Mouse (Mus musculus) embryonic stem cell, embryonic (primary cell): Measurements from ENCODE around the gene Ddx50.

Source experiments
- CTCF ChIA-PET, 4 experiments: fragments of 300-600 bp in 2 of 4; fragments of 350-600 bp in 2 of 4; sonication (Branson Sonifier 250); formaldehyde crosslinking; loops; one replicate each; lab custom pipeline; 2022; ENCODE audit warnings: inconsistent platforms in 2 of 4; lab: Charles Lee
- POLR2A ChIA-PET, 4 experiments: fragments of 300-600 bp in 2 of 4; fragments of 350-600 bp in 2 of 4; sonication (Branson Sonifier 250); formaldehyde crosslinking; loops; one replicate each; lab custom pipeline; 2022; ENCODE audit warnings: antibody characterized with exemption in 4 of 4, inconsistent platforms in 1 of 4; lab: Charles Lee

The Ddx50 gene

GRCm38 (mm10) chr10:62578338-62579100, 72.5 kb downstream of the Ddx50 start, which contains the start of gene Kif1bp:
Gene Kif1bp (minus strand): TSS chr10:62578457.
- CTCF ChIA-PET = interaction anchor here (0.5 to 2.4 kb wide), 13 partner anchors 9 to 693 kb away, joined by 3 to 18 read pairs (median 3); partner anchors contain the start of gene Rufy2 (in 1 of the 4)
- POLR2A ChIA-PET = interaction anchor here (0.6 to 19.6 kb wide), 36 partner anchors 8 to 760 kb away, joined by 3 to 344 read pairs (median 4); partner anchors contain the start of genes Vps26a (in 3 of the 4), Ddx21 (in 2 of the 4), Ccar1 (in 1 of the 4) and Ddx50 (in 1 of the 4)

- CTCF ChIA-PET = interaction anchor here (0.8 to 2.4 kb wide), 5 partner anchors 8 to 13 kb away, joined by 3 to 18 read pairs (median 3); no protein-coding TSS in a partner anchor
Measured at GRCm38 (mm10) chr10:62577673-62578337, 73.2 kb downstream of the Ddx50 start.

GRCm38 (mm10) chr10:62575001-62575400, 76.0 kb downstream of the Ddx50 start:
- ChIA-PET POLR2A (interaction anchor here in 1 of 4 experiments (1.4 to 2.2 kb wide), 2 partner anchors 10 to 27 kb away, joined by 3 to 5 read pairs; partner anchors contain the start of gene Ddx21), CTCF (interaction anchor here in 1 of 4 experiments (0.6 kb wide), 1 partner anchor 88 kb away, joined by 4 read pairs; no protein-coding TSS in a partner anchor)

More at GRCm38 (mm10) chr10:62577673-62578337, 73.2 kb downstream of the Ddx50 start:
- POLR2A ChIA-PET = interaction anchor here (0.7 to 19.6 kb wide), 29 partner anchors 8 to 760 kb away, joined by 3 to 344 read pairs (median 4); partner anchors contain the start of genes Vps26a (in 3 of the 4), Ddx21 (in 2 of the 4) and Ccar1 (in 1 of the 4)

DNA sequence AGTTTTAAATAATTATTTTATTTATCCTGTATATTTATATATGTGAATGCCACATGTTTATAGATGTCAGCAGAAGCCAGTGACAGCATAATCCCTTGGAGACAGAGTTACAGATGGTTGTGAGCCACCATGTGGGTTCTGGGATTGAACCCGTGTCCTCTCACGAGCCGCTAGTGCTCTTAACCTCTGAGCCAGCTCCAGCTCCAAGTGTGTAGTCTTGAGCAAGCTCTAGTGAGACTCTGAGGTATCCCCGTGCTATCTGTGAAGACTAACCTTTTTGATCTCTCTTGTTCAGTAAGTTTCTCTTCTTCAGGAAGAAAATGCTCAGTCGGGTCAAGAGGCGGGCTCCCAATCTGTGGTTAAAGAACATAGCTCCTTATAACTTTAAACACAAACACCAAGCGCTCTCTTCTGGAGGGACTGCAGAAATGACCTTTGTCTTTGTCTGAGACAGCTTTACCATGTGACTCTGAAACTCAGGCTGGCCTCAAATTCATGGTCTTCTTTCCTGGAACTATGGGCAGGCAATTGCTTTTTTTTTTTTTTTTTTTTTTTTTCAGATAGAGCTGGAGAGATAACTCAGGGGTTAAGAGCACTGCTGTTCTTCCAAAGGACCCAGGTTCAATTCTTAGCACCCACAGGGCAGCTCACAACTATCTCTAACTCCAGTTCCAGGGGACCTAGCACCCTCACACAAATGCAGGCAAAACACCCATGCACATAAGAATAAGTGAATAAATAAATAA, 80.7 kb downstream of the Ddx50 start:
- CTCF ChIA-PET = interaction anchor here (0.5 to 2.8 kb wide), 14 partner anchors 8 to 412 kb away, joined by 3 to 14 read pairs (median 4); partner anchors contain the start of genes Kif1bp (in 1 of the 4) and Tacr2 (in 1 of the 4)
- POLR2A ChIA-PET = interaction anchor here in 3 of 4 experiments (0.6 to 2.9 kb wide), 25 partner anchors 8 to 554 kb away, joined by 3 to 15 read pairs (median 4); partner anchors contain the start of genes Vps26a (in 2 of the 3) and Kif1bp (in 1 of the 3)

DNA sequence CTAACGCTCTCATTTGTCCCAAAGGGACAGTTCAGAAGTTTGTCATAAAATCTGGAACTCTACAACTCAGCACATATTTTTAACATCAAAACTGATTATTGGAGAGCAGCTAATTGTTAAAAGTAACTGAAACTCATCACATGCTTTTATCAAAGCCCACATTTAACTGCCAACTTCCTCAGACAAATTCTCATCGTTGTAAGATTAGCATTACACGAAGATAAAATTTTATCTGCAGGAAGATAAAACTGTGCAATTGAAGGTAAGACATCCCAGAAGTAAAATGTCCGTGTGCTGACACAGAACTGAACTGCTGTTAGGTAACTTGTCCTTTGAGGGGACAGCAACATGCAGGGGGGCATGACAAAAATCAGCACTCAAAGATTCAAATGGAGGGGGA, 82.2 kb downstream of the Ddx50 start:
- ChIA-PET CTCF (interaction anchor here (0.6 to 1.5 kb wide), 8 partner anchors 18 to 739 kb away, joined by 3 to 10 read pairs (median 4); no protein-coding TSS in a partner anchor), POLR2A (interaction anchor here in 3 of 4 experiments (0.7 to 2.9 kb wide), 9 partner anchors 8 to 156 kb away, joined by 3 to 11 read pairs (median 5); partner anchors contain the start of gene Vps26a (in 2 of the 3))
